13 mouse cellular contexts compared by ENCODE assay signal in genomic region chr13:59079761-59080461, GRCm38 (mm10).
A peak's percentile ranks its signal among the peaks of the same experiment; 100 is the strongest.
DNase-seq lines count a peak whose midpoint lies in the region; ATAC-seq lines count a peak whose summit lies in the region.
"Had no signal": no experiment of that assay in that cellular context is flagged by ENCODE, and none has a peak within 500 bp of the region (broad histone marks: within the 10 kb centered on the region; RNA-seq: fewer than 3 reads in every experiment).

No protein-coding gene starts in this region.

- peaks cover 13% of the 10 kb centered on the region for H3K4me1 ChIP-seq in forebrain, embryonic 14.5 days (ENCODE audit: control insufficient read depth, insufficient read depth, low read length)
- H3K4me1 ChIP-seq in hindbrain, embryonic 16.5 days (ENCODE audit: control insufficient read depth, insufficient read depth, low read depth, low read length), result peaks cover 7% of the 10 kb centered on the region
- peaks cover 9% of the 10 kb centered on the region for H3K4me1 ChIP-seq in midbrain, embryonic 16.5 days (ENCODE audit: control insufficient read depth, insufficient read depth, low read length)
- H3K4me1 ChIP-seq: limb, embryonic 13.5 days had no signal

- peak; percentile 54 to 55 for DNase-seq in left cerebral cortex, postnatal 10 days (ENCODE audit: extremely low spot score in 1 of 2, low spot score in 2 of 2)
- no peak for DNase-seq in left cerebral cortex, adult 9 months (ENCODE audit: low spot score in 2 of 2)
- DNase-seq in forebrain, embryonic 14.5 days (ENCODE audit: low spot score), result peak; percentile 73
- no peak for DNase-seq in Muller cell, postnatal 12 days (ENCODE audit: inconsistent ontology term)
- DNase-seq in adrenal gland, postnatal 36 days, result no peak
- DNase-seq: gastrocnemius, postnatal 10 days; thymus, adult 18-20 months had no signal

- H3K9me3 ChIP-seq in forebrain, embryonic 14.5 days (replicated peaks; ENCODE audit: control insufficient read depth, low read length), result no peaks in the 10 kb centered on the region
- no peaks in the 10 kb centered on the region for H3K9me3 ChIP-seq in hindbrain, embryonic 16.5 days (ENCODE audit: control insufficient read depth, low read length)
- H3K9me3 ChIP-seq in midbrain, embryonic 16.5 days (replicated peaks; ENCODE audit: control insufficient read depth, low read length, poor library complexity, severe bottlenecking), result no peaks in the 10 kb centered on the region
- H3K9me3 ChIP-seq: embryonic facial prominence, embryonic 12.5 days; limb, embryonic 13.5 days had no signal

- H3K36me3 ChIP-seq in forebrain, embryonic 14.5 days (ENCODE audit: control insufficient read depth, insufficient read depth, low read length), result no peaks in the 10 kb centered on the region
- H3K36me3 ChIP-seq in hindbrain, embryonic 16.5 days (ENCODE audit: control insufficient read depth, insufficient read depth, low read length), result no peaks in the 10 kb centered on the region
- H3K36me3 ChIP-seq in midbrain, embryonic 16.5 days (ENCODE audit: control insufficient read depth, insufficient read depth, low read length), result no peaks in the 10 kb centered on the region; the same call in 1 of the 2 replicates
- H3K36me3 ChIP-seq: embryonic facial prominence, embryonic 12.5 days; limb, embryonic 13.5 days had no signal

- no peaks in the 10 kb centered on the region for H3K27me3 ChIP-seq in forebrain, embryonic 14.5 days (replicated peaks; ENCODE audit: control insufficient read depth, insufficient read depth, low read length)
- H3K27me3 ChIP-seq in hindbrain, embryonic 16.5 days (replicated peaks; ENCODE audit: control insufficient read depth, insufficient read depth, low read length), result no peaks in the 10 kb centered on the region
- H3K27me3 ChIP-seq in midbrain, embryonic 16.5 days (ENCODE audit: control insufficient read depth, insufficient read depth, low read depth, low read length), result no peaks in the 10 kb centered on the region
- H3K27me3 ChIP-seq: embryonic facial prominence, embryonic 12.5 days had no signal

- H3K4me2 ChIP-seq in forebrain, embryonic 14.5 days (ENCODE audit: low read length), result no peak overlapping the region
- H3K4me2 ChIP-seq in hindbrain, embryonic 16.5 days (ENCODE audit: low read length), result no peak overlapping the region
- no peak overlapping the region for H3K4me2 ChIP-seq in midbrain, embryonic 16.5 days (ENCODE audit: low read length)
- H3K4me2 ChIP-seq: embryonic facial prominence, embryonic 12.5 days; limb, embryonic 13.5 days had no signal

- H3K27ac ChIP-seq in forebrain, embryonic 14.5 days (ENCODE audit: low read depth, low read length), result peak overlapping the region; percentile 39; the same call in 1 of the 2 replicates
- peak overlapping the region; percentile 42; the same call in 1 of the 2 replicates for H3K27ac ChIP-seq in hindbrain, embryonic 16.5 days (ENCODE audit: low read depth, low read length)
- H3K27ac ChIP-seq in midbrain, embryonic 16.5 days (ENCODE audit: low read length), result peak overlapping the region; percentile 12
- H3K27ac ChIP-seq: embryonic facial prominence, embryonic 12.5 days; limb, embryonic 13.5 days had no signal

- WGBS in forebrain, embryonic 14.5 days, result 15% methylated on average over 7 of the region's 7 CpGs
- WGBS in hindbrain, embryonic 16.5 days, result 26% methylated on average over 7 of the region's 7 CpGs
- WGBS in midbrain, embryonic 16.5 days, result 20% methylated on average over 7 of the region's 7 CpGs

- no peak overlapping the region for H3K4me3 ChIP-seq in forebrain, embryonic 14.5 days (ENCODE audit: low read depth, low read length)
- no peak overlapping the region for H3K4me3 ChIP-seq in hindbrain, embryonic 16.5 days (ENCODE audit: low read length)
- H3K4me3 ChIP-seq in midbrain, embryonic 16.5 days (ENCODE audit: low read depth, low read length), result no peak overlapping the region
- H3K4me3 ChIP-seq: embryonic facial prominence, embryonic 12.5 days; limb, embryonic 13.5 days; myocyte had no signal

- no peak overlapping the region for H3K9ac ChIP-seq in forebrain, embryonic 14.5 days (ENCODE audit: low read length)
- no peak overlapping the region; the same call in 1 of the 2 replicates for H3K9ac ChIP-seq in hindbrain, embryonic 16.5 days (ENCODE audit: low read depth, low read length)
- H3K9ac ChIP-seq in midbrain, embryonic 16.5 days (ENCODE audit: low read depth, low read length), result no peak overlapping the region
- H3K9ac ChIP-seq: embryonic facial prominence, embryonic 12.5 days; limb, embryonic 13.5 days had no signal

- ATAC-seq in forebrain, embryonic 14.5 days, result peak; percentile 87
- ATAC-seq in hindbrain, embryonic 16.5 days, result peak; percentile 69
- ATAC-seq in midbrain, embryonic 16.5 days, result peak; percentile 69; the same call in 1 of the 2 replicates
- ATAC-seq in activated CD4-positive, CD25-positive, alpha-beta regulatory T cell, adult 4 months, result no peak

- intact Hi-C loops in left cerebral cortex, postnatal 10 days (cut with DNase I), result loop anchor here (10.0 kb wide), 1 partner anchor 145 kb away; no protein-coding TSS in a partner anchor

Comparison
In these comparisons a context has a peak if more than half of its experiments do, and no peak if none do; other contexts are left out.
1. DNase-seq: peak in left cerebral cortex, postnatal 10 days (2 of 2) and forebrain, embryonic 14.5 days (single experiment); none in left cerebral cortex, adult 9 months (0 of 2), Muller cell, postnatal 12 days (single experiment) and adrenal gland, postnatal 36 days (0 of 2).
2. Peak in every context shown above with its lines, with median percentiles within 50 percentile points of each other: H3K27ac ChIP-seq.